Mouse (Mus musculus) liver, postnatal 0 days (tissue): ENCODE measurements around the gene Mrpl48. TPM values are rescaled to one million over a fixed set of nuclear protein-coding genes. Genes with fewer than 3 reads are reported as not detected.

Experiments
- ATAC-seq: fragments of 200-750 bp; cut with Nextera tagmentation; 2 replicates; pipeline ENCODE4 v1.8.0; 2017; ENCODE audit warnings: mild to moderate bottlenecking, moderate library complexity
- DNase-seq: peaks from one replicate; pipeline ENCODE4 v3.0.0-alpha.2; 2016
- H3K27ac ChIP-seq: fragments of 300-500 bp; sonication (generic); 2 replicates; pipeline ENCODE4 v1.5.1; 2014; ENCODE audit warnings: antibody characterized with exemption, moderate library complexity, mild to moderate bottlenecking, low read depth
- H3K27me3 ChIP-seq: fragments of 300-500 bp; sonication (generic); 2 replicates; pipeline ENCODE4 v1.6.1; 2014; ENCODE audit warnings: low read length, control low read depth, mixed read lengths; ENCODE audit not compliant: insufficient read depth
- H3K36me3 ChIP-seq: fragments of 300-500 bp; sonication (generic); replicated peaks from 2 replicates; pipeline ENCODE4 v1.6.1; 2014; ENCODE audit warnings: mild to moderate bottlenecking, control low read depth, low read length, moderate library complexity, mixed read lengths; ENCODE audit not compliant: insufficient read depth
- H3K4me1 ChIP-seq: fragments of 300-500 bp; sonication (generic); 2 replicates; pipeline ENCODE4 v1.6.1; 2014; ENCODE audit warnings: antibody characterized with exemption, mild to moderate bottlenecking, control low read depth; ENCODE audit not compliant: insufficient read depth
- H3K4me2 ChIP-seq: fragments of 300-500 bp; sonication (generic); 2 replicates; pipeline ENCODE4 v1.6.1; 2014; ENCODE audit warnings: low read depth, mild to moderate bottlenecking, low read length, moderate library complexity, mixed read lengths
- H3K4me3 ChIP-seq: fragments of 300-500 bp; sonication (generic); 2 replicates; pipeline ENCODE4 v1.5.1; 2014; ENCODE audit warnings: low read depth, low read length
- H3K9ac ChIP-seq: fragments of 300-500 bp; sonication (generic); replicated peaks from 2 replicates; pipeline ENCODE4 v1.6.1; 2014; ENCODE audit warnings: mild to moderate bottlenecking, moderate library complexity
- H3K9me3 ChIP-seq: fragments of 300-500 bp; sonication (generic); 2 replicates; pipeline ENCODE4 v1.6.1; 2016; ENCODE audit warnings: mild to moderate bottlenecking, control low read depth, low read length, mixed read lengths
- CTCF ChIP-seq: sonication (generic); IDR thresholded peaks from 2 replicates; pipeline ENCODE4 v1.5.1; 2016; ENCODE audit warnings: antibody characterized with exemption, low read depth
- EP300 ChIP-seq: IDR thresholded peaks from 2 replicates; pipeline ENCODE4 v1.6.1; 2016; ENCODE audit warnings: antibody characterized with exemption, low read depth, mild to moderate bottlenecking
- WGBS: fragments of 180-500 bp; shearing (Covaris S2); extraction: QIAGEN DNeasy Blood & Tissue Kit; methylation state at CpG from one replicate; pipeline ENCODE4 v1.1.7; 2014; ENCODE audit not compliant: insufficient replicate concordance; 5-methylcytosine and 5-hydroxymethylcytosine counted together
- polyA plus RNA-seq: library from polyadenylated mRNA; unstranded; fragments of >200 nt; fragmentation: Nextera tagmentation; extraction: Ambion mirVana; gene quantifications from 2 replicates; pipeline ENCODE4 v1.2.1, GENCODE M21; 2015

The Mrpl48 gene
- polyA plus RNA-seq, 1 experiment from 2014 or later = 54.5 TPM

DNA sequence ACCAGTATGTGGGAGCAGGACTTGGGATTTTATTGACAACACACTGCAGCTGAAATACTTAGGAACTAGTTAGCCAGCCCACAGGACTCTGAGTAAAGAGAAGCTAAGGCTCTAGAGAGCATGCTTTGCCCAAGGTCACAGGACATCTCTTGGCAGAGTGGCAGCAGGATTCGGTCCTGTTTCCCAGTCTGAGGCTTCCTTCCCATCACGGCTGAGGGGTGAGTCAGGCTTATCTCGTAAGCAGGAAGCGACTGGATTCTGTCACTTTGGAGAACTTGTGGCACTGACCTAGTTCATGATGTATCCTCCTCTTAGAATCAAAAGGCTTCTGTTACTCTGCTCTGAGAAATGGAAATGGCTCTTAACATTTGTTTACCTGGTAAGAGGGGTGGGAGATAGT, 60.5 kb downstream of the Mrpl48 start:
- H3K27me3 ChIP-seq = no peaks in the 10 kb centered on the region
- WGBS = 60% methylated on average over 4 of the region's 4 CpGs
- no peak overlapping the region for H3K4me2 ChIP-seq
- H3K9ac ChIP-seq = no peak overlapping the region
- H3K9me3 ChIP-seq = no peaks in the 10 kb centered on the region
- no peaks in the 10 kb centered on the region for H3K4me1 ChIP-seq
- ATAC-seq (no peak), DNase-seq (no peak)
- no peak overlapping the region for H3K4me3 ChIP-seq
- peaks cover 9% of the 10 kb centered on the region for H3K36me3 ChIP-seq
- TF ChIP-seq CTCF = no peak
- TF ChIP-seq EP300 = no peak; the same call in 1 of the 2 replicates
- no peak overlapping the region; the same call in 1 of the 2 replicates for H3K27ac ChIP-seq

DNA sequence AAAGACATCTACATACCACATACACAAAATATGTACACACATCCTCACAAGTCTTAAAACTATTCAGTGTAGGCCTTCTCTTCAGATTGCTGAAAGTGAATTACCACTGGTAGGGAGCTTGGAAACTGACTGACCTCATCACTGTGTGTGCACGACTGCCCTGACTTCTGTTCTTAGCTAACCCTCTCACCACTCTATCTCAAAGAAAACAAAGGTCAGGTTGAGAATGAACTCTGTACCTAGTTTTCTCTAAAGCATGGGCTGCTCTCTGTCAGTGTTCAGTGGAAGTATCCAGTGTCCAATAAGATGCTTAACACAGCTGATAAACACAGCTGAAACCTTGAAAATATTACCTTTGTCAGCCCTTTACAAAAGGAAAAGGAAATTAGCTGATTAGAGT, 63.7 kb downstream of the Mrpl48 start:
- H3K27ac ChIP-seq = peak overlapping the region; percentile 60
- no peak overlapping the region for H3K4me2 ChIP-seq
- WGBS = 46% methylated on average over 1 of the region's 1 CpGs
- H3K27me3 ChIP-seq = no peaks in the 10 kb centered on the region
- H3K9me3 ChIP-seq = no peaks in the 10 kb centered on the region
- TF ChIP-seq CTCF = no peak
- TF ChIP-seq EP300 = no peak
- ATAC-seq (peak; percentile 90), DNase-seq (no peak)
- H3K9ac ChIP-seq = no peak overlapping the region
- H3K4me3 ChIP-seq = no peak overlapping the region
- H3K4me1 ChIP-seq = no peaks in the 10 kb centered on the region
- H3K36me3 ChIP-seq = peaks cover 10% of the 10 kb centered on the region

DNA sequence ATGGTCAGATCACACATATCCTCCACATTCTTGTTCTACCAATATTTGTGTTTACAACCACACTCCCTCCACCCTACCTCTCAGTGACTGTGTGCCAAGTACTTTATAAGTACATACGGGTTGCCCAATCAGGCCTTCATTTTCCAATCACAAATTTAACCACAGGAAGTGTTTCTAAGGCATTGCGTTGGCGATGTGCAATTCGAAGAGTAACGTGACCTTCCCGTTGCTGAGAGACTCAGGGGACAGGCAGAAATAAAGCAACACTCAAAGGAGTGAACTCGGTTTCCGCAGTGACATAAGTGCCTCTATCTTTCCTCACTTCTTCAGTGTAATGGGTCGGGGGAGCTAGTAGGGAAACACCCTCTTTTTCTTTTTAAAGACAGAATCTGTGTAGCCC, 68.6 kb downstream of the Mrpl48 start:
- 83% methylated on average over 9 of the region's 9 CpGs for WGBS

DNA sequence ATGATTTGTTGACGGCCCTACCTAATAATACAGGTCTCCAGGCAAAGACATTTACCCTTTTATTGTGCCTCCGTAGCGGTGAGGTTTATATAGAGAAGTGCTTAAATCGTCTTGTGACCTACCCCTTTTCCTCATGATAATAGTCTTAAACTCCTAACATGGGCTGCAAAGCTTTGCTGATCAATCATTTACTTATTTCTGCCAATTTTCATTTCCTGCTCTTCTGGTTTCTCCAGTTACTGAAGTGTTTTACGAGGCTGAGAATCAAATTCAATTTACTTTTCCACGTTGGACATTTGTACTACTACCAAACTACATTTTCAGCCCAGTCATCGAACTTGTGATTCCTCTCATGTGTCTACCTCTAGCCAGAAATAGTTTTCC, 70.6 kb downstream of the Mrpl48 start:
- Histone ChIP-seq H3K9me3 (no peaks in the 10 kb centered on the region), H3K4me1 (peaks cover 14% of the 10 kb centered on the region), H3K27ac (peak overlapping the region; percentile 86), H3K9ac (peak overlapping the region; percentile 73), H3K4me2 (peak overlapping the region; percentile 77), H3K36me3 (peaks cover 9% of the 10 kb centered on the region), H3K27me3 (no peaks in the 10 kb centered on the region), H3K4me3 (peak overlapping the region; percentile 74)
- DNase-seq = no peak
- TF ChIP-seq EP300 (no peak), CTCF (no peak)
- 19% methylated on average over 7 of the region's 7 CpGs for WGBS
- no peak for ATAC-seq

More for the DNA sequence above, 68.6 kb downstream of the Mrpl48 start:
- Histone ChIP-seq H3K9me3 (no peaks in the 10 kb centered on the region), H3K4me2 (no peak overlapping the region), H3K27me3 (no peaks in the 10 kb centered on the region), H3K36me3 (peaks cover 9% of the 10 kb centered on the region), H3K27ac (peak overlapping the region; percentile 46), H3K4me3 (no peak overlapping the region), H3K4me1 (peaks cover 9% of the 10 kb centered on the region), H3K9ac (no peak overlapping the region)
- DNase-seq = peak; percentile 38
- no peak for ATAC-seq
- TF ChIP-seq EP300 = peak; percentile 46; the same call in 1 of the 2 replicates
- TF ChIP-seq CTCF = no peak

DNA sequence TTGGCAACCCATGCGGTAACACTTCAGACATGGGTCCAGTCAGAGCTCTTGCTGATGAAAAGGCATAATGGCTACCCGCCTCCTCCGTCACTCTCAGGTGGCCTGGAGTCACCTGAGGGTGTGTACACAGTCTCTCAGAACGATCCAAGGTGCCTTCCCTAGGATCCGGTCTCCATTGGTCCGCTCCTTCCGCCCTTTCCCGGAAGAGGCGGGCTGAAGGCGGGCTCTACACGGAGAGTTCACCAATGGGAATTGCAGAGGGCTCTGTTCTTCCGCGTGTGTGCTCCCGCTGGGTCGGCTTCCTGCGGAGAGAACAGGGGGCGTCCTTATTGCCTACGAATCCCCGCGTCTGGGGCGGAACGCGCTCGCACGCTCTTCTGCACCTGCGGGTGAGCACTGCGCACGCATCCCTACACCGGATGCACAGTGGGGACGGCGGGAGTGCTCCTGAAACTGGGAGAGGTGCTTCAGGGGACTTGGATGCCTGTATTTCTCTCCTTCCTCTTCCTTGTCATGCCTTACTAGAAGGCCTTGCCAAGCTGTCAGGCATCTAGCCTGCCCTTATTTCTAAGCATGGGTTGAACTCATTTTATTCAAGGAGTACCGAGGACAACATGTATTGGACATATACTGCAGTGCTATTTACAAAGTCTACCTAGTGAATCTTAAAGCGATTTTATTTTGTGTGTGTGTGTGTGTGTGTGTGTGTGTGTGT, 71.1 kb downstream of the Mrpl48 start, which contains the start of gene Coa4:
TSS of gene Coa4 (plus strand) at position 268 of the 715 bp plus-strand sequence.
- Histone ChIP-seq H3K27me3 (no peaks in the 10 kb centered on the region), H3K4me3 (peak within 1 kb of the TSS; percentile 74), H3K9ac (peak within 1 kb of the TSS; percentile 73), H3K36me3 (peaks cover 9% of the 10 kb centered on the region), H3K4me1 (peaks cover 14% of the 10 kb centered on the region), H3K4me2 (peak within 1 kb of the TSS; percentile 77), H3K27ac (peak within 1 kb of the TSS; percentile 86), H3K9me3 (no peaks in the 10 kb centered on the region)
- ATAC-seq (peak; percentile 99), DNase-seq (peak; percentile 95)
- TF ChIP-seq EP300 = no peak; the same call in 1 of the 2 replicates
- TF ChIP-seq CTCF = peak; percentile 33; the same call in 1 of the 2 replicates
- WGBS = under 1% methylated on average over 33 of the region's 33 CpGs

DNA sequence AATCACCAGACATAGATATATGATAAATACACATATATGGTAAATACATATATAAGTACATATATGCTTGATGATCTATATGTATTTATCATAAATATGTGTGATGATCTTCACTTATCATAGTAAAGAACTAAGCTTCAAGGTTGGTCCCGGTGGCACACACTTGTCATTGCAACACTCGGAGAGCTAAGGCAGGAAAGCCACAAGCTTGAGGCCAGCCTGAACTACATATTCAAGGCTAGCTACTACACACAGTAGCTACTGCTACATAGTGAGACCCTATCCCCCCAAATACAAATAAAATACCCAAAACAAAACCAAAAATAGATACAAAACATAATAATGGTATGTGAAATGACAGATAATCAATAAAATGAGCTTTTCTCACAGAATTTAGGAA, 72.3 kb downstream of the Mrpl48 start:
- Histone ChIP-seq H3K4me1 (peaks cover 14% of the 10 kb centered on the region), H3K36me3 (peaks cover 9% of the 10 kb centered on the region), H3K4me3 (no peak overlapping the region), H3K4me2 (peak overlapping the region; percentile 77; the same call in 1 of the 2 replicates), H3K27me3 (no peaks in the 10 kb centered on the region), H3K9me3 (no peaks in the 10 kb centered on the region), H3K9ac (no peak overlapping the region), H3K27ac (no peak overlapping the region)
- no peak for DNase-seq
- TF ChIP-seq CTCF (no peak), EP300 (no peak)
- no peak for ATAC-seq
- WGBS = 63% methylated on average over 2 of the region's 2 CpGs
